Mouse (Mus musculus): ENCODE data around the gene Fkbp5.
A peak's percentile ranks its signal among the peaks of the same experiment; 100 is the strongest.

Gene Fkbp5

DNA sequence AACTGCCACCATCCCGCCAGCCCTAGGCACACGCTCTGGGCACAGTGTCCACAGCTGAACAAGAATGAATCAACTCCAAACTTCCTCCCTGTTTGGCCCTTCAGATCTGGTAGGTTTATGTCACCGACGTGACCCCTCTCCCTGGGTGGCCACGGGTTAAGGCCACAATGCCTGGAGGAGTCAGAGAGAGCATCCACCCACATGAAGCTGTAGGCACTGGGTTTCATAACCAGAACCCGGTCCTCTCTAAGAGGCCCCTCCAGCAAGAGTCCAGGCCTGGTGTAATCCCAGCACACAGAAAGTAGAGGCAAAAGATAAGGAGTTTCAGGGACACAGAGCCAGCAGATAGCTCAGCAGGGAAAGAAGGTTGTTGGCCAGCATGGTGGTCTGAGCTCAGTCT lies 13.1 kb downstream of the Fkbp5 start:
- DNase-seq (ENCODE audit: low spot score in 2 of 2): no peak

GRCm38 (mm10) chr17:28502196-28502821 lies 15.0 kb downstream of the Fkbp5 start:
- DNase-seq (ENCODE audit: low spot score in 2 of 2): peak in 1 of 2 experiments; percentile 73

- no peak for DNase-seq (ENCODE audit: low spot score in 2 of 2)
Measured at GRCm38 (mm10) chr17:28500465-28500864, 16.9 kb downstream of the Fkbp5 start.

DNA sequence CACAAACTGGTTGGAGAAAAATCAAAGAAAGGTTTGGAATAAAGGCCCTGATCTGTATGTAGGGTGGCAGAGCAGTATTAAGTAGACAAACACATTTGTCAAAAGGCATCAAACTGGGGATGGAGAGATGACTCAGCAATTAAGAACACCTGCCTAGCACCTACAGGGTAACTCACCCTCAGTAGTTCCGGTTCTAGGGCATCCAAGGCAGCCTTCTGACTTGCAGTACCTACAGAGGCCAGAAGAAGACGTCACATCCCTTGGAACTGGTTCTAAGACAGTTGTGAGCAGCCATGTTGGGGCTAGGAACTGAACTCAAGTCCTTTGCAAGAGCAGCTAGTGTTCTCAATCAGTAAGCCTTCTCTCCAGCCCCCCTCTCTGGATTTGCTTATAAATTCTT lies 18.1 kb downstream of the Fkbp5 start:
- no peak for DNase-seq (ENCODE audit: low spot score in 2 of 2)

DNA sequence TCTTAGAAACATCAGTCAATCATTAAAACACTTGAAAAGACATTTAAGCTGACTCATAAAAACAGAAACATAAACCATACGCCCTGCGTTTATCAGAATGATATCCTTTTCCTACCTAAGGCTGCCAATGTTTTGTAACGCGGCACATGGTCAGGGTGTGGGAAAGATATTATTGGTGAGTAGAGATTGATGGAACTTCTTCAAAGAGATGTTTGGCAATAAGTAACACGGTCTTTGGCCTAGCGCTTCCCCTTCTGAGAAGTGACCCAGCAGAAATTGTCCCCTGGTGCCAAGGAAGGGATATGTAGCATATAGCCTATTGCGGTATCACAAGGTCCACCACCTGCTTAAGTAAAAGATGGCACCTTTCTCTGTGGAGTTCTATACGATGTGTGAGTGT lies 21.5 kb downstream of the Fkbp5 start:
- no peak for DNase-seq (ENCODE audit: low spot score in 2 of 2)

GRCm38 (mm10) chr17:28491035-28491770 lies 26.1 kb downstream of the Fkbp5 start:
- DNase-seq (ENCODE audit: low spot score in 2 of 2): no peak

DNA sequence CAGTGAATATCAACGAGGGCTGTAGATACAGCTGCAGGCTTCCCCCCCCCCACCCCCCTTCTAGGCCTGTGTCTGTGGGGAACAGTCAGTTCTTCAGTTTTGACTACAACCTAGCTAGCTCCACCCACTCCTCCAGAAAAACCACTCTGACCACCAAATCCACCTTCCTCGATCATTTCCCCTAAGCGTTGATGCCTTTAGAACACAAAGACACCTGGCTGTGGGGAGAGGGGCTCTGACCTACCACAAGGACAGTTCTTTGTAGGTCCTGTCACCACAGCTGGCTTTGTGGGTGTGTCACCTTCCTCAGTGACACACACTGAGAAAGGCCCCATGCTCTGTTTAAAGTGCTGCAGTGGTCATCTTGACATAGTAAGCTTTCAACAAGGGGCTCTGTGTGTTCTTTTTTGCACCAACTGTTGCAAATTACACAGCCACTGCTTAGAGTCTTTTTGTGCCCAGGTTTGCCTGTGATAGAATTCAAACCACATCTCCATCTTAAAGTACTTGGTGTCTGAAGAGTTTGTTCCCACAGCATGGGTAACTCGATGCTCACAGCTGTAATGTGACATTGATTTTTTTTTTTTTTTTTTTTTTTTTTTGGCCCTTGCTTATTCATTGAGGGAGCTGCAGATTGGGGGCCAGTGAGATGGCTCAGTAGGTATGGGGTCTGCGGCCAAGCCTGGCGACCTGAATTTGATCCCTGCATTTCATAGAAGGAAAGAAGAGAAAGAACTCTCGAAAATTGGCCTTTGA lies 28.9 kb downstream of the Fkbp5 start:
- no peak for DNase-seq (ENCODE audit: low spot score in 2 of 2)

DNA sequence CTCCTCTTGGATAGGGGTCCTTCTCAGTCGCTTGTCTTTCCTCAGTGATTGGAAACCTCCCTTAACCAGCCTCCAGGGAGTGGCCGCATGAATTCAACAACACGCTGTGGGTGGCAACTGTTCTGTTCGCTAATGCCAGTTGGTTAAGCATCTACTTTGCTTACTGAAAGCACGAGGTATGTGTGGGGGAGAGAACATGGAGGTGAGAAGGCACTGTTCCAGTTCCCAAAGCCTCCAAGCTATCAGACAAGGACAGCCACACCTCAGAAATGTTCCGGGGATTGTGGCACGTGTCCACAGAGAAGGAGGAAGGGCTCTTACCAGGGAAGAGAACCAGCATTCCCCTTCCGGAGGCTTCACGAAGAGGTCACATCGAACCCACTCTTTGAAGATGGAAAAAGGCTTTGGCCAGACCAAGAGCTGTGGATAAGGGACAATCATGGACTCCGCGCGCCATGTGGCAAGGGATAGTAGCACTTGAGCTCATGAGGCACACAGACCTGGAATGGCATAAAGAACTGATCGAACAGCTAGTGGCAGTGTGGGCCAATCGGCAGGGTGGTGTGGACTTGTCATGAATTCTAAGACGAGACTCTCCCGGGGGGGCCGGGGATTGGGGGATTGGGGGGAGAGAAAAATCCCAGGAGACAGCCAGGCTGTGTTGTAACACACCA lies 29.6 kb downstream of the Fkbp5 start:
- no peak for DNase-seq (ENCODE audit: low spot score in 2 of 2)

DNA sequence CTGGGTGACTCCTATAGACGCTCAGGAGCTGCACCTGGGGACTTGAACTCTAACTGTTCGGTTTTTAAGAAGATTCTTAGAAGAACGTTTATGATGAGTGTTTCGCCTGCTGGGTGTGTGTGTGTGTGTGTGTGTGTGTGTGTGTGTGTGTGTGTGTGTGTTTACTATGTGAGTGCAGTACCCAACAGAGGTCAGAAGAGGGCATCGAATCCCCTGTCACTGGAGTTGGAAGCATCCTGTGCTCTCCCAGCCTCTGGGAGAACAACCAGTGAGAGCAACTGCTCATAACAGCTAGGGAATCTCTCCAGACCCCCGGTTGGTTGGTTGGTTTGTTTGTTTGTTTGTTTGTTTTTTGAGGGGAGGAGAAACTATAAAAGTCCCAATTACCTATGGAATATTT lies 30.6 kb downstream of the Fkbp5 start:
- no peak for DNase-seq (ENCODE audit: low spot score in 2 of 2)

DNA sequence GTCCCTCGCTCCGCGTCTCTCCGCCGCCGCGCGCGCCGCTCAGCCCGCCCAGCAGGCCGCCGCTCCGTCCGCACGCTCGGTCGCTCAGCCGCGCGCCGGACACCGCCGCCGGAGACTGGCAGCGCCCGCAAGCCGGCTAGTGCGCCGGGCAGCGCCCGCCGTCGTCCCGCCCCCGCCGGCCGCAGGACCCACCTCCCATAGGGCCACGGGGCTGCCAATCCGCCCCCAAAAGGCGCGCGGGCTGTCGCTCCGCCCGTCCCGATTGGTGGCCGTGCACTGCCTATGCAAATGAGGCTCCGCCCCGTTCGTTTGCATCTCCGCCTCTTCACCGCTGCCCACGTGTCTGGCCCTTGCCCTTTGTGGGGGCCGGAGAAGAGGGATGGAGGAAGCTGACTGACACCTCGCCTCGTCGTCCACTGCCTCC lies 31.3 kb downstream of the Fkbp5 start:
- DNase-seq (ENCODE audit: low spot score in 2 of 2): peak; percentile 97 to 98

GRCm38 (mm10) chr17:28485446-28485948 lies 31.8 kb downstream of the Fkbp5 start:
- DNase-seq (ENCODE audit: low spot score in 2 of 2): no peak

GRCm38 (mm10) chr17:28484704-28485445 lies 32.5 kb downstream of the Fkbp5 start:
- DNase-seq (ENCODE audit: low spot score in 2 of 2): peak in 1 of 2 experiments; percentile 57

DNA sequence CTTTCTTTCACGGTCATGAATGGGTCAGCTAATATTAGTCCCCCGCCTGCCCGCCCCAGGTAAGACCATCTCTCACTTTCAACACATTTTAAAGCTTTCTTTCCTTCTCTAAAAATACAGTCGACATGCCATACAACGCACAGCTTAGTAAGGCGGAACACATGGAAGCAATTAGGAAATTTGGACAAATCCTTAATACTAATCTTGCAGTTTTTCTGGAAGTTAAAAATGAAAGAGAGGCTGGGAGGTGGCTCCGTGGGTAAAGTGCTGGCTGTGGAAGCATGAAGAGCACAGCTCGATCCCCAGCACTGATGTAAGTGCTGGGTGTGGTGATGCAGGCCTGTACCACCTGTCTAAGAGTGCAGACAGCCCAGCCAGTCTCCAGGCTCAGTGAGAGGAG lies 39.9 kb downstream of the Fkbp5 start:
- DNase-seq (ENCODE audit: low spot score in 2 of 2): no peak

- no peak for DNase-seq (ENCODE audit: low spot score in 2 of 2)
Measured at GRCm38 (mm10) chr17:28476441-28476840, 40.9 kb downstream of the Fkbp5 start.

GRCm38 (mm10) chr17:28475593-28476325 lies 41.6 kb downstream of the Fkbp5 start:
- DNase-seq (ENCODE audit: low spot score in 2 of 2): no peak

DNA sequence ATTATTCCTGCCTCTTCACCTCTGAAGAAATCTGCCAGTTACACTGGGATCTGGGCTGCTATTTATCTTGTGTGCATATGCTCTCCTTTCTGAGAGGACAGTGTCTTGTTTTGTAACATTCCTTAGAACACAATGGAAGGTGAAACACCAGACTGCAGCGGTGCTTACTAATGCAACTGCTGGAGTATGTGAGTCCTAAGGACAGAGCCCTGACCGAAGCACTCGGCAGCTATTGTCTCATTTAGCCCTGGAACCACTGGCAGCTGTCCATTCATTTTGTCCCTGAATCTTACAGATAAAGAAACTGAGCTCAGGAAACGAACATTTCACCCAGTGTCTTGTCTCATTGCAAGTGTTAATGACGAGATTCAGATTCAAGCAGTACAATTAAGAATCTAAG lies 44.6 kb downstream of the Fkbp5 start:
- DNase-seq (ENCODE audit: low spot score in 2 of 2): no peak

DNA sequence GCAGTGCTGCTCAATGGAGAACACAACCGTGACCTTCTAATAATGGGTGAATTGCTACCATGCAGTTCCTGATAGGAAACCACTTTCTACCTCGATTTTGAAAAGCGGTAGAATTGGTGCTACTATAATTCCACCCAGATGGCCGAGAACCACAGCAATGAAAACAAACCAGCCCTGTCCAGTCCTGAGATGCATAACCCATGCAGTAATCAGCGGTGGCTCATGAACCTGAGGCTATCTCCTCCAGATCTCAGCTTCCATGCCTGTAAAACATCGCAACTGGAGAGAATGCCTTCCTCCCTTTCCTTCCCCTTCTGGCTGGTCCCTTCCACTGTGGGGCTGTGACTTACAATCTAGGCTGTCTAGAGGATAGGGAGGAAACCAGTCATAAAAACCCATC lies 46.5 kb downstream of the Fkbp5 start:
- DNase-seq (ENCODE audit: low spot score in 2 of 2): no peak

GRCm38 (mm10) chr17:28467749-28468148 lies 49.6 kb downstream of the Fkbp5 start:
- no peak for DNase-seq (ENCODE audit: low spot score in 2 of 2)

DNA sequence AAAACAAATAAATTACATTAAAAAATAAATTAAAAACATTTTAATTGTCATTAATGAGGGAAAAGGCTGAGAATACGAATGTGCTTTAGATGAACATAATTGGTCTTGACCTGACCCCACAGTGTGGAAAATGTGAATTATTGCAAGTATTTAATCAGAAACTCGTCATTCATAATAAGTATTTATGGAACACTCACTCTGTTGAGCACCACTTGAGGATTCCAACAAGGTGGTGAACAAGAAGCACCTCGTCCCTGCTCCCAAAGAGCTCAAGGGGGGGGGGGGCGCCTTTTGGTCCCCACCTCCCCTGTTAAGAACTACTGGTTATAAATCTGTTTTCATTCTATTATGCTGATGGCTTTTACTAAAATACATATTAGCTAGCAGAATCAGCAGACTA lies 51.4 kb downstream of the Fkbp5 start:
- no peak for DNase-seq (ENCODE audit: low spot score in 2 of 2)

DNA sequence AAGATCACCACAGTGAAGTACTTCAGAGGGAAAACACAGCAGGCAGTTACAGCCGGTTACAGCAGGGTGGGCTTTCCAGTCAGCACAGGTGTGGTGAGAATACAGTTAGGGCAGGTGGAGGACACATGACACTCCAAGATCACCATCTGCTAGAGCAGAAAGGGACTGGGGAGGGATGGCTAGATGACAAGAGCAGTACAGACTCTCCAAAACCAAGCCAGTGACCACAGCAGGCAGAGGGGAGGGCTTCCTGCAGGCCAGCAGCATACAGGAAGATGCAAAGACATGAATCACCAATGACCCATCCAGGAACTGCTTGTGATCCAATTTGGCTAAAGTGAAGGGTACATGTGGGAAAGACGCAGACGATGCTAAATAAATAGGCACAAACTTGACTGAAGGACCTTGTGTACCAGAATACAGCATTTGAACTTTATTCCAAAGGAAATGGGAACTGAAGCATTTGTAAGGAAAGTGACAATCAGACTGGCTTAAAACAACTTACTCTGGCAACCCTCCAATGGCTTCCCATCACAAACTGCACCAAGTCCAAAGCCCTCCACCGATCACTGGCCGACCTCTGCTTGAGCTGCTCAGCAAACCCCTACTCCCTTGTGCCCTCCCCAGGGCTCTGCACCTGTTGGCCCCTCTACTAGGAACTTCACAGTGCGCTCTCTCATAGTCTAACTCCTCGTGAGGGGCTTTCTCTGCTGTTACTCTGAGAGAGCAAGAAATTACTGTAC lies 53.5 kb downstream of the Fkbp5 start:
- no peak for DNase-seq (ENCODE audit: low spot score in 2 of 2)
